Mouse (Mus musculus) neural tube, embryonic 11.5 days (tissue): ENCODE results near the gene Hacd3. TPM values are rescaled to one million over a fixed set of nuclear protein-coding genes. Genes with fewer than 3 reads are reported as not detected.

Experiments used
- ATAC-seq: fragments of 200-750 bp; cut with Nextera tagmentation; 2 replicates; pipeline ENCODE4 v1.8.0; 2017; ENCODE audit warnings: moderate number of reproducible peaks, mild to moderate bottlenecking, moderate TSS enrichment, moderate library complexity; ENCODE audit not compliant: insufficient read depth, low FRiP score, low TSS enrichment
- DNase-seq: peaks from one replicate; pipeline ENCODE4 v3.0.0-alpha.2; 2015; ENCODE audit warnings: low spot score
- H3K27ac ChIP-seq: fragments of 300-500 bp; sonication (generic); 2 replicates; pipeline ENCODE4 v1.5.1; 2014; ENCODE audit warnings: low read depth, mild to moderate bottlenecking, low read length
- H3K27me3 ChIP-seq: fragments of 300-500 bp; sonication (generic); 2 replicates; pipeline ENCODE4 v1.6.1; 2014; ENCODE audit warnings: mild to moderate bottlenecking, low read length, mixed read lengths; ENCODE audit not compliant: control insufficient read depth, insufficient read depth
- H3K36me3 ChIP-seq: fragments of 300-500 bp; sonication (generic); 2 replicates; pipeline ENCODE4 v1.6.1; 2014; ENCODE audit warnings: mild to moderate bottlenecking, low read length, moderate library complexity, mixed read lengths; ENCODE audit not compliant: control insufficient read depth, insufficient read depth
- H3K4me1 ChIP-seq: fragments of 300-500 bp; sonication (generic); 2 replicates; pipeline ENCODE4 v1.6.1; 2014; ENCODE audit warnings: low read length, mixed read lengths; ENCODE audit not compliant: control insufficient read depth, insufficient read depth
- H3K4me2 ChIP-seq: fragments of 300-500 bp; sonication (generic); 2 replicates; pipeline ENCODE4 v1.6.1; 2014; ENCODE audit warnings: low read depth, mild to moderate bottlenecking, moderate library complexity
- H3K4me3 ChIP-seq: fragments of 300-500 bp; sonication (generic); 2 replicates; pipeline ENCODE4 v1.5.1; 2014; ENCODE audit warnings: low read depth, low read length
- H3K9ac ChIP-seq: fragments of 300-500 bp; sonication (generic); 2 replicates; pipeline ENCODE4 v1.6.1; 2014; ENCODE audit warnings: mild to moderate bottlenecking, low read length
- H3K9me3 ChIP-seq: fragments of 300-500 bp; sonication (generic); 2 replicates; pipeline ENCODE4 v1.6.1; 2016; ENCODE audit warnings: low read length; ENCODE audit not compliant: control insufficient read depth
- WGBS: fragments of 180-500 bp; shearing (Covaris S2); extraction: QIAGEN DNeasy Blood & Tissue Kit; methylation state at CpG from one replicate; pipeline ENCODE4 v1.1.7; 2014; 5-methylcytosine and 5-hydroxymethylcytosine counted together
- polyA plus RNA-seq: library from polyadenylated mRNA; unstranded; fragments of >200 nt; fragmentation: Nextera tagmentation; extraction: Ambion mirVana; gene quantifications from 2 replicates; pipeline ENCODE4 v1.2.1, GENCODE M21; 2014

The Hacd3 gene
- 105 and 114 TPM in 2 replicates for polyA plus RNA-seq

DNA sequence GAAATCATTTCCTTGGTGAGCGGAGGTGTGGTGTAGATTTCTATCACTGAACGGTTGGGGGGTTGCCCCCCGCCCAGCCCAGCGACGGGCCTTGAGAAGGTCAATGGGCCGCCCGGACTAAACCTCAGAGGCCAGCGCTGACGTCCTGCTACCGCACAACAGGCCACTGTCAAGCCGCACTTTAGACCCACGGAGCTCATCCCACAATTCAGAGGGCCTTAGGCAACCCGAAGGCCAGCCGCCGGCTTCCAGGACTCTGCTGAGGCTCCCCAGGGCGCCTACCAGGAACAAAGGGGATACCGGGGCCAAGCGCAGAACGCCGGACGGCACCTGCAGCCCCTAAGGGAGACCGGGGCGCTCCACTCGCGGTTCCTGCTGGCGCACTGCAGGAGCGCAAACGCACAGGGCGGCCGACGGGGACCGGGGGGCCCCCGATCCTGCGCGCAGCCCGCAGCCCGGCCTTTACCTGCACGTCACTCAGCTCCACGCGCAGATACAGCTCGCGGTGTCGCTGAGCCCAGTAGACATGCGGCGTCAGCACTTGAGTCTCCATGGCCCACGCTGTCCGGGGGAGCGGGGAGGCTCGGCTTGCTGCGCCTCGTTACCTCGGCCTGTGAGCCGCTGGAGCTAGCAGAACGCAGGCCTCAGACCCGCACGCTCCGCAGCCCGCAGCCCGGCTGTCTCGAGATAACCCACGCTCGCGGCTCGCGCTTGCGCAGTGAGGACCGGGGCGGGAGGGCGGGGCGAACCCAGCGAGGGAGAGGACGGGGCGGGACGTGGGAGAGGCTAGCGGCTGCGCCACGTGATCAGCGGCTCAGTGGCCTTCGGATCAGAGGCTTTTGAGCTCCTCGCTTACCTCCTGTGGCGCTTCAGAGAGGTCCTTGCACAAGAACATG lies at the start of gene Hacd3:
TSS of gene Hacd3 (minus strand) at position 703 of the 896 bp plus-strand sequence.
- Histone ChIP-seq H3K27ac (peak within 1 kb of the TSS; percentile 81), H3K4me2 (peak within 1 kb of the TSS; percentile 67), H3K36me3 (no peaks in the 10 kb centered on the region), H3K9ac (peak within 1 kb of the TSS; percentile 95), H3K27me3 (no peaks in the 10 kb centered on the region), H3K4me1 (peaks cover 18% of the 10 kb centered on the region), H3K9me3 (no peaks in the 10 kb centered on the region), H3K4me3 (peak within 1 kb of the TSS; percentile 98)
- peak; percentile 94 for ATAC-seq
- DNase-seq, result peak; percentile 93
- WGBS, result under 1% methylated on average over 71 of the region's 81 CpGs

DNA sequence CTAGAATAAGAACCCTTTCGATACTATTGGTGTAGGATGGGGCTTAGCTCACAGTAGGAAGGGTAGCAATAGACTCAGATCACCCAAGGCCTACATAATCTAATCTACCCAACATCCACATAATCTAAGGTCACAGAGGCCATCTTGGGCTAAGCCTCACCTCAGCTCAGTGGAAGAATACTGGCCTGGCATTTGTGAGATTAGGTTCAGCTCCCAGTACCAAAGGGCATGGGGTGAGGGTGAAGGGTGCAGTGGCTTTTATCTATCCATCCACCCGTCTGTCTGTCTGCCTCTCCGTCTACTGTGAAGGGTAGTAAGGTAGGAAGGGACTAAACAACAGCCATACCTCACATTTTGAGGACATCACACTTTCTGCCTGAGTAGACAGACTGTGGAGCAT lies 49.1 kb upstream of the Hacd3 start:
- Histone ChIP-seq H3K27ac (no peak overlapping the region), H3K27me3 (no peaks in the 10 kb centered on the region), H3K9ac (no peak overlapping the region), H3K4me1 (no peaks in the 10 kb centered on the region), H3K9me3 (no peaks in the 10 kb centered on the region), H3K36me3 (peaks cover 15% of the 10 kb centered on the region), H3K4me3 (no peak overlapping the region), H3K4me2 (no peak overlapping the region)
- DNase-seq, result no peak
- 94% methylated on average over 3 of the region's 3 CpGs for WGBS
- no peak for ATAC-seq

DNA sequence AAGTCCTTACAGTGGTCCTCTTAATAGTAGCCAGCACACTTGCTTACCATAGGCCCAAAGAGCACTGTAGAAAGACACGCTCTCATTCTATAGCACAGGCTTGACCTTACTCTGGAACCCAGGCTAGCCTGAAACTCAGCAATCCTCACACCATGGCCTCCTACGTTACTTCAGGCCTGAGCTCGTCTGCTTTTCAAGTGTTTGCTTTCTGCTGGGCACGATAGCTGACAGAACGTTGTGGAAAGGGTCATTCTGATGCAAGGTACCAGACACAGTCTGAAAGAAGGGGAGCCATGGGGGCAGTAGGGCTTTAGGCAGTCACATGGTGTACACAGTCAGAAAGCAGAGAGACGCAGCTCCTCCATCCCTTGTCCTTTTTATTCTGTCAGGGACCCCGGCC lies 42.8 kb upstream of the Hacd3 start:
- H3K36me3 ChIP-seq, result peaks cover 18% of the 10 kb centered on the region
- no peaks in the 10 kb centered on the region for H3K9me3 ChIP-seq
- H3K4me2 ChIP-seq, result no peak overlapping the region
- DNase-seq, result no peak
- no peak overlapping the region for H3K9ac ChIP-seq
- no peaks in the 10 kb centered on the region for H3K27me3 ChIP-seq
- no peak for ATAC-seq
- H3K4me1 ChIP-seq, result no peaks in the 10 kb centered on the region
- 95% methylated on average over 7 of the region's 7 CpGs for WGBS
- H3K4me3 ChIP-seq, result no peak overlapping the region
- no peak overlapping the region for H3K27ac ChIP-seq

DNA sequence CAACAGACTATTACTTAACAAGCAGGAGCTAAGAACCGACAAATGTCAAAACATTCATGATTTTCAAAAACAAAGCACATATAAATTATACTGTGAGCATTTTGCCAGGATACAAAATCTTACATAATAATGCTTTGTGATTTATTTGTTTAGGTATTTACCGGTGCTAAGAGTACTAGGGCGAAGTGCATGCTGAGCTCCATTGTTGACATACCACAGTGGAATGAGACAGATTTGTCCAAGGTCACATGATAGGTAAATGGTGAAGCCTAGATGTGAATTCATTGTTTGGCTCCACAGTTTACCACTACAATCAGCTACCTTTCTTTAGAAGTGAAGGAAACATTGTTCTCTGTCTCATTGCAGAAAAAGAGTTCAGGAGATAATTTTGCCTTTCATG lies 29.5 kb upstream of the Hacd3 start:
- Histone ChIP-seq H3K4me1 (no peaks in the 10 kb centered on the region), H3K9me3 (no peaks in the 10 kb centered on the region), H3K27me3 (no peaks in the 10 kb centered on the region), H3K4me2 (no peak overlapping the region), H3K4me3 (no peak overlapping the region), H3K27ac (no peak overlapping the region), H3K9ac (no peak overlapping the region), H3K36me3 (peaks cover 6% of the 10 kb centered on the region)
- ATAC-seq, result no peak
- WGBS, result 97% methylated on average over 3 of the region's 3 CpGs
- no peak for DNase-seq

DNA sequence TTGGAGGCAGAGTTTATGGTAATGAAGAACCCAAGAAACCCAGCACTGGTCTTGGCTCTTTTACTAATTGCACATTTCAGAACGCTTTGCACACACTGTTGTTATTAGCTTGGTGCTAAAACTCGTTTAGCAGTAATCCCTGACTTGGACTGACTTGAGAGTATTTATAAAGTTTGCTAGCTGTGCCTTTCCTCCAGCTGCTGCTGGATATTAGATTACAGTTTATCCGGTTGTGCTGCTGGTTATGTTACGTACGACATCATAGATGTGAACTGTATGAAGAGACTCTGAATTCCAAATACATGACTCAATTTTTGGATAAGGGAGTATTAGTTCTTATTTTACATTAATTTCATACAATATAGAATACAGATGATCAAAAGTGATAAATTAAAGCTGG lies 27.9 kb upstream of the Hacd3 start:
- Histone ChIP-seq H3K4me3 (no peak overlapping the region), H3K36me3 (peaks cover 7% of the 10 kb centered on the region), H3K9me3 (no peaks in the 10 kb centered on the region), H3K27me3 (no peaks in the 10 kb centered on the region), H3K4me2 (no peak overlapping the region), H3K4me1 (no peaks in the 10 kb centered on the region), H3K27ac (no peak overlapping the region), H3K9ac (no peak overlapping the region)
- DNase-seq, result no peak
- 93% methylated on average over 5 of the region's 5 CpGs for WGBS
- no peak for ATAC-seq

DNA sequence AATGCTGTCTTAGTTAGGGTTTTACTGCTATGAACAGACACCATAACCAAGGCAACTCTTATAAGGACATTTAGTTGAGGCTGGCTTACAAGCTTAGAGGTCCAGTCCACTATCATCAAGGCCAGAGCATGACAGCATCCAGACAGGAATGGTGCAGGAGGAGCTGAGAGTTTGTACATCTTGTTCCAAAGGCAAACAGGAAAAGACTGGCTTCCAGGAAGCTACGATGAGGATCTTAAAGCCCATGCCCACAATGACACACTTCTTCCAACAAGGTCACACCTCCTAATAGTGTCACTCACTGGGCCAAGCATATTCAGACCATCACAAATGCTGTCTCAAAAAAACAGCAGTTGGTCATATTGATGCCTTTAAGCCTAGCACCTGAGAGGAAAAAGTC lies 25.5 kb upstream of the Hacd3 start:
- no peaks in the 10 kb centered on the region for H3K4me1 ChIP-seq
- H3K4me3 ChIP-seq, result no peak overlapping the region
- H3K27ac ChIP-seq, result no peak overlapping the region
- peaks cover 7% of the 10 kb centered on the region for H3K36me3 ChIP-seq
- 94% methylated on average over 1 of the region's 1 CpGs for WGBS
- no peak for DNase-seq
- no peaks in the 10 kb centered on the region for H3K9me3 ChIP-seq
- no peak overlapping the region for H3K4me2 ChIP-seq
- no peak overlapping the region for H3K9ac ChIP-seq
- no peaks in the 10 kb centered on the region for H3K27me3 ChIP-seq
- no peak for ATAC-seq

DNA sequence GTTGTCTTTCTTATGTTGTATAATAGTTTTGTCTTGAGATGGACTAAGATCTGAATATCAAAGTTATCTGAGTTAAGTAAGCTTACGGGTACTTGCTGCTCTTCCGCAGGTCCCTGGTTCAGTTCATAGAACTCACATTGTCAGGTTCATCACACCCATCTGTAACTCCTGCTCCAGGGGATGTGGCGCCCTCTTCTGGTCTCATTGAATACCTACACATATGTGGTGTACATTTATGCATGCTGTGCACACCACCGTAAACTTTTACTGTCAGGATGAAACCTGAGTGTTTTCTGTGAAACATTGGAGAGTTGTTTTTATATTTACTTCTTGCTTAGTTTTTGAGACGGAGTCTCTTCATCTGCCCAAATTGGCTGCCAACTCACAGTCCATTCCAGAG lies 19.9 kb upstream of the Hacd3 start:
- no peaks in the 10 kb centered on the region for H3K4me1 ChIP-seq
- H3K27ac ChIP-seq, result no peak overlapping the region
- ATAC-seq (no peak), DNase-seq (no peak)
- no peaks in the 10 kb centered on the region for H3K9me3 ChIP-seq
- no peak overlapping the region for H3K4me3 ChIP-seq
- H3K4me2 ChIP-seq, result no peak overlapping the region
- no peak overlapping the region for H3K9ac ChIP-seq
- 97% methylated on average over 5 of the region's 5 CpGs for WGBS
- no peaks in the 10 kb centered on the region for H3K27me3 ChIP-seq
- H3K36me3 ChIP-seq, result peaks cover 11% of the 10 kb centered on the region; the same call in 1 of the 2 replicates

DNA sequence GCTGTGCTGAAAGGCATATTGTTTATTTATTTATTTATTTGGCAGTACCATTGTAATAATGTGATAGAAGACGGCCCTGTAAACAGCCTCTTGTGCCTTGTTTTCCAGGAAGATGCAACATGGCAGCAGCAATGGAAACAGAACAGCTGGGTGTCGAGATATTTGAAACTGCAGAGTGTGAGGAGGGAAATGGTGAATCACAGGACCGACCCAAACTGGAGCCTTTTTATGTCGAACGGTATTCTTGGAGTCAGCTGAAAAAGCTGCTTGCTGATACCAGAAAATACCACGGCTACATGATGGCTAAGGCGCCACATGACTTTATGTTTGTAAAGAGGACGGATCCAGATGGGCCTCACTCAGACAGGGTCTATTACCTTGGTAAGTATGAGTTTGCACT lies 15.4 kb upstream of the Hacd3 start:
- ATAC-seq (no peak), DNase-seq (no peak)
- H3K9ac ChIP-seq, result no peak overlapping the region
- H3K4me2 ChIP-seq, result no peak overlapping the region
- H3K27ac ChIP-seq, result no peak overlapping the region
- H3K9me3 ChIP-seq, result no peaks in the 10 kb centered on the region
- peaks cover 3% of the 10 kb centered on the region; the same call in 1 of the 2 replicates for H3K4me1 ChIP-seq
- no peak overlapping the region for H3K4me3 ChIP-seq
- peaks cover 6% of the 10 kb centered on the region; the same call in 1 of the 2 replicates for H3K36me3 ChIP-seq
- no peaks in the 10 kb centered on the region for H3K27me3 ChIP-seq
- 93% methylated on average over 8 of the region's 8 CpGs for WGBS

DNA sequence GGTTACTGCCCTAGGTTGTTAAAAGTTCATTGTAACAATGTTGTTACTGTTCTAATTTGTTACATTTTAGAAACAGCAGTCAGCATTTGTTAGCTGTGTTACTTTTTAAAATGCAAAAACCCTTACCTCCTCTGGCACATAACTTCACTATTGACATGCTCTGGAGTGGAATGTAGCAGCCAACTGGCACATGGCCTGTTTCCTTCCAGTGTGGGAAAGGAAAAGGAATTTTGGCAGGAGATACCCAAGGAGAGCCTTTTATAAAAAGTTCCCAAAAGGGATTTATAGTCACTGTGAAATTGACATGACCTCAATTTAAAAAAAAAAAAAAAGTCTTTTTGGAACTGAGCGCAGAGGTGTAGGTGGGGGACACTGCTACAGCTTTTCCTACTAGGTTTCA lies 15.0 kb upstream of the Hacd3 start:
- Histone ChIP-seq H3K27ac (no peak overlapping the region), H3K4me1 (peaks cover 3% of the 10 kb centered on the region; the same call in 1 of the 2 replicates), H3K36me3 (peaks cover 6% of the 10 kb centered on the region; the same call in 1 of the 2 replicates), H3K4me3 (no peak overlapping the region), H3K9me3 (no peaks in the 10 kb centered on the region), H3K27me3 (no peaks in the 10 kb centered on the region), H3K9ac (no peak overlapping the region), H3K4me2 (no peak overlapping the region)
- no peak for ATAC-seq
- WGBS, result 100% methylated on average over 1 of the region's 1 CpGs
- DNase-seq, result no peak
